2 mouse cellular contexts compared by ENCODE assay signal in the genomic region with DNA sequence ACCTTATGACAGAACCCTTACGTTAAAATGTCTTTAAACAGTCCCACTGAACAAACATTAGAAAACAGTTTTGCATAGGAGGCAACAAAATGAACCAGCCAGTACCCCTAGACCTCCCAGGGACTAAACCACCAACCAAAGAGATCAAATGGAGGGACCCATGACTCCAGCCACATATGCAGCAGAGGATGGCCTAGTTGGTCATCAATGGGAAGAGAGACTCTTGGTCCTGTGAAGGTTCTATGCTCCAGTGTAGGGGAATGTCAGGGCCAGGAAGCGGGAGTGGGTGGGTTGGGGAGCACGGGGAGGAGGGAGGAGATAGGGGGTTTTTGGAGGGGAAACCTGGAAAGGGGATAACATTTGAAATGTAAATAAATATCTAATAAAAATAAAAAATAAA. TPM values are rescaled to one million over a fixed set of nuclear protein-coding genes. Genes with fewer than 3 reads are reported as not detected.
"Had no signal": no experiment of that assay in that cellular context is flagged by ENCODE, and none has a peak within 500 bp of the region (broad histone marks: within the 10 kb centered on the region; RNA-seq: fewer than 3 reads in every experiment).

No protein-coding gene starts in this region.

RNA-seq across cellular contexts. Expression of gene Fbxl13, which starts 54.1 kb away (rescaled TPM):
- polyA plus RNA-seq: liver, adult 2 months; macrophage had no signal
